Mouse (Mus musculus) limb, embryonic 11.5 days (tissue): Measurements from ENCODE around the gene Ash1l. TPM values are rescaled to one million over a fixed set of nuclear protein-coding genes. Genes with fewer than 3 reads are reported as not detected.

Experiments
- ATAC-seq: fragments of 200-750 bp; cut with Nextera tagmentation; 2 replicates; pipeline ENCODE4 v1.8.0; 2017; ENCODE audit warnings: low read depth; ENCODE audit not compliant: insufficient number of reproducible peaks, low FRiP score, low TSS enrichment
- DNase-seq: peaks from one replicate; pipeline ENCODE4 v3.0.0-alpha.2; 2015; ENCODE audit warnings: low spot score
- H3K27ac ChIP-seq: fragments of 300-500 bp; sonication (generic); replicated peaks from 2 replicates; pipeline ENCODE4 v1.5.1; 2014; ENCODE audit warnings: low read depth, mild to moderate bottlenecking, low read length
- H3K27me3 ChIP-seq: fragments of 300-500 bp; sonication (generic); 2 replicates; pipeline ENCODE4 v1.6.1; 2014; ENCODE audit warnings: mild to moderate bottlenecking, low read length, mixed read lengths; ENCODE audit not compliant: control insufficient read depth, insufficient read depth
- H3K36me3 ChIP-seq: fragments of 300-500 bp; sonication (generic); 2 replicates; pipeline ENCODE4 v1.6.1; 2014; ENCODE audit warnings: mild to moderate bottlenecking, low read length, moderate library complexity, mixed read lengths; ENCODE audit not compliant: control insufficient read depth, insufficient read depth
- H3K4me1 ChIP-seq: fragments of 300-500 bp; sonication (generic); 2 replicates; pipeline ENCODE4 v1.6.1; 2014; ENCODE audit warnings: low read length, mixed read lengths; ENCODE audit not compliant: control insufficient read depth, insufficient read depth
- H3K4me2 ChIP-seq: fragments of 300-500 bp; sonication (generic); 2 replicates; pipeline ENCODE4 v1.6.1; 2014; ENCODE audit warnings: low read depth, mild to moderate bottlenecking, moderate library complexity; ENCODE audit not compliant: severe bottlenecking
- H3K4me3 ChIP-seq: fragments of 300-500 bp; sonication (generic); 2 replicates; pipeline ENCODE4 v1.5.1; 2014; ENCODE audit warnings: low read depth, low read length
- H3K9ac ChIP-seq: fragments of 300-500 bp; sonication (generic); 2 replicates; pipeline ENCODE4 v1.6.1; 2014; ENCODE audit warnings: mild to moderate bottlenecking, low read length
- H3K9me3 ChIP-seq: fragments of 300-500 bp; sonication (generic); 2 replicates; pipeline ENCODE4 v1.6.1; 2016; ENCODE audit warnings: low read length; ENCODE audit not compliant: control insufficient read depth
- WGBS: fragments of 180-500 bp; shearing (Covaris S2); extraction: QIAGEN DNeasy Blood & Tissue Kit; methylation state at CpG from one replicate; pipeline ENCODE4 v1.1.7; 2014; 5-methylcytosine and 5-hydroxymethylcytosine counted together
- polyA plus RNA-seq: library from polyadenylated mRNA; unstranded; fragments of >200 nt; fragmentation: Nextera tagmentation; extraction: Ambion mirVana; gene quantifications from 2 replicates; pipeline ENCODE4 v1.2.1, GENCODE M21; 2014

The Ash1l gene
- polyA plus RNA-seq, 1 experiment from 2014 or later: 17.8 TPM

GRCm38 (mm10) chr3:89090694-89091655, 140.6 kb downstream of the Ash1l start:
- under 1% methylated on average over 72 of the region's 74 CpGs for WGBS
- H3K9me3 ChIP-seq: no peaks in the 10 kb centered on the region
- peaks cover 18% of the 10 kb centered on the region for H3K27me3 ChIP-seq
- H3K27ac ChIP-seq: no peak overlapping the region
- peak overlapping the region; percentile 87 for H3K4me2 ChIP-seq
- H3K4me3 ChIP-seq: peak overlapping the region; percentile 61
- peaks cover 29% of the 10 kb centered on the region for H3K4me1 ChIP-seq
- H3K9ac ChIP-seq: peak overlapping the region; percentile 64
- DNase-seq (peak; percentile 90), ATAC-seq (peak; percentile 65)
- no peaks in the 10 kb centered on the region; the same call in 1 of the 2 replicates for H3K36me3 ChIP-seq

GRCm38 (mm10) chr3:89091811-89092508, 141.5 kb downstream of the Ash1l start:
- no peak overlapping the region for H3K9ac ChIP-seq
- DNase-seq (peak; percentile 36), ATAC-seq (no peak)
- no peaks in the 10 kb centered on the region for H3K9me3 ChIP-seq
- no peaks in the 10 kb centered on the region; the same call in 1 of the 2 replicates for H3K36me3 ChIP-seq
- peaks cover 18% of the 10 kb centered on the region for H3K27me3 ChIP-seq
- H3K4me1 ChIP-seq: peaks cover 29% of the 10 kb centered on the region
- no peak overlapping the region for H3K27ac ChIP-seq
- peak overlapping the region; percentile 87 for H3K4me2 ChIP-seq
- H3K4me3 ChIP-seq: peak overlapping the region; percentile 61
- WGBS: 6% methylated on average over 20 of the region's 20 CpGs

- Histone ChIP-seq H3K9me3 (no peaks in the 10 kb centered on the region), H3K9ac (no peak overlapping the region), H3K4me3 (peak overlapping the region; percentile 19), H3K36me3 (no peaks in the 10 kb centered on the region; the same call in 1 of the 2 replicates), H3K4me1 (peaks cover 28% of the 10 kb centered on the region), H3K4me2 (peak overlapping the region; percentile 50), H3K27ac (no peak overlapping the region), H3K27me3 (peaks cover 18% of the 10 kb centered on the region)
- DNase-seq (no peak), ATAC-seq (no peak)
- WGBS: 16% methylated on average over 11 of the region's 11 CpGs
Measured at GRCm38 (mm10) chr3:89092509-89093090, 142.2 kb downstream of the Ash1l start.

- Histone ChIP-seq H3K9ac (0 out of 2 replicates have a peak within 1 kb of the TSS, but pooled peaks have one; percentile 12), H3K27me3 (peaks cover 18% of the 10 kb centered on the region), H3K27ac (no peak within 1 kb of the TSS), H3K4me2 (peak within 1 kb of the TSS; percentile 50), H3K36me3 (peaks cover 2% of the 10 kb centered on the region; the same call in 1 of the 2 replicates), H3K4me3 (peak within 1 kb of the TSS; percentile 19), H3K9me3 (no peaks in the 10 kb centered on the region), H3K4me1 (peaks cover 25% of the 10 kb centered on the region)
- DNase-seq (peak; percentile 86), ATAC-seq (peak; percentile 13; the same call in 1 of the 2 replicates)
- 2% methylated on average over 18 of the region's 18 CpGs for WGBS
Measured at GRCm38 (mm10) chr3:89093175-89093574, 142.8 kb downstream of the Ash1l start, which contains the start of gene Rusc1. Gene Rusc1 (minus strand): TSS chr3:89093311.

- Histone ChIP-seq H3K27ac (no peak overlapping the region), H3K9ac (no peak overlapping the region), H3K4me3 (no peak overlapping the region), H3K9me3 (no peaks in the 10 kb centered on the region), H3K36me3 (peaks cover 6% of the 10 kb centered on the region; the same call in 1 of the 2 replicates), H3K4me1 (peaks cover 18% of the 10 kb centered on the region), H3K4me2 (no peak overlapping the region), H3K27me3 (peaks cover 16% of the 10 kb centered on the region)
- 84% methylated on average over 10 of the region's 10 CpGs for WGBS
- no peak for ATAC-seq
- DNase-seq: no peak
Measured at GRCm38 (mm10) chr3:89094021-89094420, 143.6 kb downstream of the Ash1l start.

GRCm38 (mm10) chr3:89100811-89101210, 150.4 kb downstream of the Ash1l start, which contains the start of gene Gm43738:
Gene Gm43738 (minus strand): TSS chr3:89101099.
- Histone ChIP-seq H3K4me3 (peak within 1 kb of the TSS; percentile 85), H3K27ac (peak within 1 kb of the TSS; percentile 68), H3K4me2 (peak within 1 kb of the TSS; percentile 90), H3K9me3 (no peaks in the 10 kb centered on the region), H3K9ac (peak within 1 kb of the TSS; percentile 76), H3K4me1 (peaks cover 16% of the 10 kb centered on the region), H3K36me3 (peaks cover 10% of the 10 kb centered on the region; the same call in 1 of the 2 replicates), H3K27me3 (no peaks in the 10 kb centered on the region)
- 47% methylated on average over 7 of the region's 7 CpGs for WGBS
- ATAC-seq (no peak), DNase-seq (no peak)

GRCm38 (mm10) chr3:89101459-89101811, 151.0 kb downstream of the Ash1l start:
- Histone ChIP-seq H3K4me3 (peak overlapping the region; percentile 85), H3K4me1 (peaks cover 16% of the 10 kb centered on the region), H3K27me3 (no peaks in the 10 kb centered on the region), H3K9ac (peak overlapping the region; percentile 76), H3K9me3 (no peaks in the 10 kb centered on the region), H3K4me2 (peak overlapping the region; percentile 90), H3K36me3 (peaks cover 10% of the 10 kb centered on the region; the same call in 1 of the 2 replicates), H3K27ac (peak overlapping the region; percentile 68)
- ATAC-seq (peak; percentile 42; the same call in 1 of the 2 replicates), DNase-seq (no peak)
- WGBS: under 1% methylated on average over 19 of the region's 19 CpGs
